Mouse (Mus musculus) bone marrow macrophage, adult 2 months (primary cell): ENCODE results near the gene Psmb3.

ENCODE experiments used
- CTCF ChIP-seq: IDR thresholded peaks from 2 replicates; pipeline ENCODE4 v1.5.1; 2012; ENCODE audit warnings: low read depth, mild to moderate bottlenecking, low read length, moderate library complexity
- POLR2A ChIP-seq: IDR thresholded peaks from 2 replicates; pipeline ENCODE4 v1.6.1; 2012; ENCODE audit warnings: mild to moderate bottlenecking, low read depth, low read length, borderline replicate concordance

GRCm38 (mm10) chr11:97740190-97740589, 37.0 kb downstream of the Psmb3 start:
- TF ChIP-seq POLR2A (no peak), CTCF (no peak)
